Mouse (Mus musculus): ENCODE data around the gene Hsfy2.

DNA sequence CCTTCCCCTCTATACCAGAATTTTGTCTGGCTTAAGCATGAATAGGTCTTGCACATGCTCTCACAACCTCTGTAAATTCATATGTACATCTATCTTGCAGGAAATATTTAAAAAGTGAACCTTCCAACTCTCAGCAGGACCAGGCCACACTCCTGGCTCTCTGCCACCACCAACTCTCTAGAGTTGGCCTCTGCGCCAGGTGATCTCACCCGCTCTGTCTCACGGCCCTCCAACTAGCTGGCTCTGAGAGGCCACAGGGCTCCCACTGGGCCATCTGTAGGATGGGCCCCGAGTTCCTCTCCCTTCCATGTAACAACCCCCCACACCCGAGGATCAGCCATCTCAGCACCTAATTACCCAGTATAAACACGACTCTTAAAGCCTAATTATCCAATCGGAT lies 10.4 kb downstream of the Hsfy2 start:
- TF ChIP-seq CTCF (IDR thresholded peaks at IDR 0.05; ENCODE audit: borderline replicate concordance, insufficient read depth, low read length): no peak
- TF ChIP-seq POLR2A (IDR thresholded peaks at IDR 0.05; ENCODE audit: low read depth, low read length): no peak

All from embryonic fibroblast, embryonic 13.5 days (primary cell).